In the genomic region with DNA sequence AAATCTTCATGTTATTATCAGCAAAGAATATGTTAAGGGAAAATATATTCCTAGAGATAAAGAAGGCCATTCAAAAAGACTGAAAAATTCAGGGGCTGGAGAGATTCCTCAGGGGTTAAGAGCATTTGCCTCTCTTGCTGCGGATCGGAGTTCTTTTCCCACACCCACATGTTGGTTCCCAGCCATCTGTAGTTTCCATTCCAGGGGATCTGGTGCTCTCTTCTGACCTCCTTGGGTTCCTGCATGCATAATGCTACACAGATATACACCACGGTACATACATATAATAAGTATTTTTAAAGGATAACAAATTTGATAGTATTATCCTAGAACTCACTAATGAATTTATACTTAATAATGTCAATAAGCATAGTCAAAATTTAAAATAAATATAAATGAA, we compare ENCODE assay signal across 14 mouse cellular contexts. TPM values are rescaled to one million over a fixed set of nuclear protein-coding genes. Genes with fewer than 3 reads are reported as not detected.
DNase-seq lines count a peak whose midpoint lies in the region; ATAC-seq and TF ChIP-seq lines count a peak whose summit lies in the region.
"Had no signal": no experiment of that assay in that cellular context is flagged by ENCODE, and none has a peak within 500 bp of the region (broad histone marks: within the 10 kb centered on the region; RNA-seq: fewer than 3 reads in every experiment).

No protein-coding gene starts in this region.

- DNase-seq in embryo, embryonic 11 days = peak; percentile 2
- DNase-seq in embryo, embryonic 10 days (ENCODE audit: low spot score) = no peak
- peak; percentile 61 for DNase-seq in heart, postnatal 4 days
- DNase-seq in lung, postnatal 0 days (ENCODE audit: low spot score) = no peak
- DNase-seq in lung, postnatal 4 days = no peak
- no peak for DNase-seq in frontal cortex, adult 2 months (ENCODE audit: extremely low spot score in 1 of 2, low spot score in 1 of 2)
- DNase-seq: cerebellum, adult 8-10 months; liver; thymus, postnatal 4 days had no signal

- H3K36me3 ChIP-seq in heart, embryonic 12.5 days = no peaks in the 10 kb centered on the region
- no peaks in the 10 kb centered on the region for H3K36me3 ChIP-seq in lung, postnatal 0 days (ENCODE audit: insufficient read depth, low read length)
- H3K36me3 ChIP-seq: embryonic facial prominence, embryonic 13.5 days; intestine, embryonic 15.5 days had no signal

- H3K9me3 ChIP-seq in heart, embryonic 12.5 days (replicated peaks) = no peaks in the 10 kb centered on the region
- H3K9me3 ChIP-seq in lung, postnatal 0 days (ENCODE audit: low read length) = no peaks in the 10 kb centered on the region
- H3K9me3 ChIP-seq: embryonic facial prominence, embryonic 13.5 days; forebrain, embryonic 13.5 days; intestine, embryonic 15.5 days had no signal

- H3K4me2 ChIP-seq in heart, embryonic 12.5 days = no peak overlapping the region
- H3K4me2 ChIP-seq in lung, postnatal 0 days (replicated peaks; ENCODE audit: low read depth, low read length) = no peak overlapping the region
- H3K4me2 ChIP-seq: embryonic facial prominence, embryonic 13.5 days; forebrain, embryonic 13.5 days; intestine, embryonic 15.5 days; midbrain, embryonic 11.5 days had no signal

- ATAC-seq in heart, embryonic 12.5 days (ENCODE audit: insufficient number of reproducible peaks, low FRiP score) = no peak
- no peak for ATAC-seq in lung, postnatal 0 days
- ATAC-seq: forebrain, embryonic 13.5 days; intestine, embryonic 15.5 days had no signal

- H3K27ac ChIP-seq in heart, embryonic 12.5 days (ENCODE audit: poor library complexity, severe bottlenecking) = no peak overlapping the region
- no peak overlapping the region for H3K27ac ChIP-seq in lung, postnatal 0 days (ENCODE audit: low read length)
- H3K27ac ChIP-seq: embryonic facial prominence, embryonic 13.5 days; forebrain, embryonic 13.5 days; intestine, embryonic 15.5 days had no signal

- TF ChIP-seq EP300 in lung, postnatal 0 days (IDR thresholded peaks at IDR 0.05) = no peak

- no peak overlapping the region for H3K4me3 ChIP-seq in heart, embryonic 12.5 days
- H3K4me3 ChIP-seq in lung, postnatal 0 days (ENCODE audit: low read depth, low read length) = no peak overlapping the region
- H3K4me3 ChIP-seq: embryonic facial prominence, embryonic 13.5 days; forebrain, embryonic 13.5 days; intestine, embryonic 15.5 days had no signal

- no peak overlapping the region for H3K9ac ChIP-seq in heart, embryonic 12.5 days
- no peak overlapping the region for H3K9ac ChIP-seq in lung, postnatal 0 days (replicated peaks; ENCODE audit: low read depth)
- H3K9ac ChIP-seq: embryonic facial prominence, embryonic 13.5 days; forebrain, embryonic 13.5 days; intestine, embryonic 15.5 days had no signal

- 41% methylated on average over 3 of the region's 3 CpGs for WGBS in heart, embryonic 12.5 days
- WGBS in lung, postnatal 0 days = 62% methylated on average over 3 of the region's 3 CpGs

- no peaks in the 10 kb centered on the region for H3K4me1 ChIP-seq in heart, embryonic 12.5 days (replicated peaks)
- no peaks in the 10 kb centered on the region for H3K4me1 ChIP-seq in lung, postnatal 0 days (ENCODE audit: insufficient read depth, low read depth, low read length)
- H3K4me1 ChIP-seq: embryonic facial prominence, embryonic 13.5 days; forebrain, embryonic 13.5 days; intestine, embryonic 15.5 days had no signal

- no peaks in the 10 kb centered on the region for H3K27me3 ChIP-seq in heart, embryonic 12.5 days (replicated peaks)
- no peaks in the 10 kb centered on the region for H3K27me3 ChIP-seq in lung, postnatal 0 days (replicated peaks; ENCODE audit: insufficient read depth, low read length)
- H3K27me3 ChIP-seq: intestine, embryonic 15.5 days had no signal

- peak; percentile 29; the same call in 1 of the 2 replicates for TF ChIP-seq CTCF in lung, postnatal 0 days (IDR thresholded peaks at IDR 0.05)

RNA-seq across cellular contexts. Expression of a gene that starts 21.5 kb away (rescaled TPM):
- 10 to 100 TPM; 54.6 to 58.5 TPM for total RNA-seq in heart, postnatal 4 days (2021)
- 67.0 and 69.1 TPM in 2 replicates for polyA plus RNA-seq in heart, embryonic 12.5 days (2016; fragmentation: Nextera tagmentation; extraction: Ambion mirVana)
- polyA plus RNA-seq in lung, postnatal 0 days (2015; fragmentation: Nextera tagmentation; extraction: Ambion mirVana) = 24.0 and 29.7 TPM in 2 replicates
- 45.7 and 54.3 TPM in 2 replicates for polyA plus RNA-seq in frontal cortex, adult 2 months (2012; rRNA removed)

Comparison
In these comparisons a context has a peak if more than half of its experiments do, and no peak if none do; other contexts are left out.
1. DNase-seq: peak in embryo, embryonic 11 days (single experiment) and heart, postnatal 4 days (single experiment); none in embryo, embryonic 10 days (single experiment), lung, postnatal 0 days (single experiment), lung, postnatal 4 days (0 of 2) and frontal cortex, adult 2 months (0 of 2).